Mouse (Mus musculus): ENCODE results near the gene Hmbs. TPM values are rescaled to one million over a fixed set of nuclear protein-coding genes. Genes with fewer than 3 reads are reported as not detected.
"Not testable (repeated sequence)": the region's sequence is repeated elsewhere in the genome, so short reads cannot be mapped to it uniquely, and the experiment has no call there.

Gene Hmbs
- polyA plus RNA-seq, 1 experiment: 30.3 TPM

DNA sequence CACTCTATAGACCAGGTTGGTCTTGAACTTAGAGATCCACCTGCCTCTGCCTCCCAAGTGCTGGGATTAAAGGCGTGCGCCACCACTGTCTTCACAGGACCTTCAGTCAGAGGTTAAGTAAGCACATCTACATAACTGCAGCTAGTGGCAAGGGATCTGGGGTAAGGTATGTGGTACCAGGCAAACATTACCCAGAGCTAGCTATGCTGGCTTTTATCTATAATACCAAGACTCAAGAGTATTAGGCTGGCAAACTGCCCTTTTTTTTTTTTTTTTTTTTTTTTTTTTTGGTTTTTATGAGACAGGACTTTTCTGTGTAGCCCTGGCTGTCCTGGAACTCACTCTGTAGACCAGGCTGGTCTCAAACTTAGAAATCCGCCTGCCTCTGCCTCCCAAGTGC lies 44.0 kb downstream of the Hmbs start:
- not testable (repeated sequence) for DNase-seq (ENCODE audit: extremely low spot score in 1 of 2, low spot score in 1 of 2)

DNA sequence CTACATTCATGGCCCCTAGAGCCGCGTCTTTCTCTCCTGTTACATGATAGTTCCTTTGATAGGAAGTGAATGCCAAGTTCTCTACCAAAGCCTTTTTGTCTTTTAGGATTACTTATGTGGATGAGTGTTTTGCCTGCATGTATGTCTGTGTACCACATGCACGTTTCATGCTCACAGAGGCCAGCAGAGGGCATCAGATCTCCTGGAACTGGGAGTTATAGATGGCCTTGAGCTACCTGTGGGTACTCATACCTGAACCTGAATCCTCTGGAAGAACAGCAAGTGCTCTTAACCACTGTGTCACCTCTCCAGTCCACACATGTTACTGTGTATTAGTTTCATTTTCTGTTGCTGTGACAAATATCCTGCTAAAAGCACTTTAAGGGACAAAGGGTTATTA lies 51.5 kb downstream of the Hmbs start:
- DNase-seq (ENCODE audit: extremely low spot score in 1 of 2, low spot score in 1 of 2): peak in 1 of 2 experiments; percentile 49

DNA sequence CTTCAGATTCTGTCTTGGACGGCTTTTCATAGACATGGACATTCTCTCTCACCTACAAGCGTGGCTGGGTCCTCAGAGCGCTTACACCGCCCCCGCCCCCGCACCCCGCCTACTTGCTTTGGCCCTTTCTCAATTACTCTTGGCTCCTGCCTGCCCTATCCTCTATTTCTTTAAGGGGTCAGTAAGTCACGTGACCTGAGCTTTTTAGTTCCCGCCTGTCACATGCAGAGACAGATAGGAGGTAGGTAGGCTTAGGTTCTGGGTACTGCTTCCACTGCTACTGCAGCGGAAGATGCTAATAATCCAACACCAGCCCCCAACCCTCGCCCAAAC lies 55.1 kb downstream of the Hmbs start:
- no peak for DNase-seq (ENCODE audit: extremely low spot score in 1 of 2, low spot score in 1 of 2)

DNA sequence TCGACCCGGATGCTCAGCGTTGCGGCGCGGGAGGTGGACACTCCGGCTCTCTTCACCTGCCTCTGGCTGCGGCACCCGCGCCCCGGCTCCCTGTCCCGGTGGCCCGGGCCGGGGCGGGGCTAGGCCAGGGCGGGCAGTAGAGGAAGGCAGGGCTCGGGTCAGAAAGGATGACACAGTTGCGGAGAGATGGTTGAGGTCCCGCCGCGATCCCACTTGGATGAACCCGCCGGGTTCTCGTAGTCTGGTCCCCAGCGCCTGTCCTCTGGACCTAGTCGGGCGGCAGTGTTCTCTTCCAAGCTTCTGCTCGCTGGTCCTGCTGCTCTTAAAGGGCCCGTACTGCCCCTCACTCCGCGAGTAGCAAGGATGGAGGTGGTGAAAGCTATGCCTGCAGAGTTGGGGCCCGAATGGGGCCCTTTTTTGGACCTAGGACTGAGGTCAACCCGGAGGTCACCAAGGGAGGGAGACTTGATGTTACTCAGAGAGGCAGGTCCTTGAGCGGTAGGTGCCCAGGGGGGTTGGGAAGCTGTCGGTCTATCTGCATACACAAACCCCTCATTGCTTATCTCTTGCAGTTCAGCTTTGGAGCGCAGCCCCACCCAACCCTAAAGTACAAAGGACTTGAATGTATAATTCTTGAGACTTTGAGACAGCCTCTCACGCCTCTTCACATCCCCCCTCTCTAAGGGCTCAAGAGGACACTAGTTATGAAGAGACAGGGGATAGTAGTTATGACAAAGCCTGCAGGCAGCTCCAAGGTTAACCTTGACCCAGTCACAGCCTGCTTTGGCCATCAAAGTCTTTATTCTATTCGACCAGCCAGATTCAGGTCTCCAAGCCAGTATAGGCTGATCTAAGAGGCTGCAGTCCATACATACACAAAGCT lies 55.7 kb downstream of the Hmbs start, which contains the start of gene Abcg4:
Abcg4 (minus strand) TSS at position 540 of the 883 bp plus-strand sequence.
- peak in 1 of 2 experiments; percentile 57 for DNase-seq (ENCODE audit: extremely low spot score in 1 of 2, low spot score in 1 of 2)

DNA sequence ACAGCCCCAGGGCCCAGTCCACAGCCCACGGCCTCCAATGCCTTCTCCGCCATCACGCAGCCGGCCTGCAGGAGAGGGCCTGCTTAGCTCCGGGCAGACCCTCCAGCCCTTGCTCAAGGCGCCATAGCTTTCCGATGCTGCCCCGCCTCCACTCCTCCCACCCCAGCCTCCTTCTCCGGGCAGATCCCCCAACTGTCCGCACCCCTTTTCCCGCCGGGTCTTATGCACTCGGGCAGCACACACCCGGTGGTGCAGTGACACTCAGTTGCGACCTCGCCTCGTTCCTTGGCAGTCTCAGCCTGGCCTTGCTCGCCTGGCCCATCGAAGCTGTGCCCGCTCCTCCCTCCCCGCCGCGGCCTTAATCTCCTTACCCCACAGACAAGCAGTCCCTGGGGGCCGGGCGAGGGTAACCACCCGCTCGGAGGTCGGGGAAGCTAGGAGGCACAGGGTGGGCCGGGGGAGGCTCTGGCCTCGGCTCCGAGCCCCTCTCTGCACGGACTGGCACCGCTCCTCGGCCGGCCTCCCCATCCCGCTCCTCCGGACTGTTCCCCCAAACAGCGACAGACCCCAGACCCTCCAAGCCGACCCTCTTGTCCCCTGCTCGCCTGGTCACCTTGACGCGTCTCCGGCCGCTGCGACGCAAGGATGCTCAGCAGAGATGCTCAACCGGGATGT lies 56.5 kb downstream of the Hmbs start:
- DNase-seq (ENCODE audit: extremely low spot score in 1 of 2, low spot score in 1 of 2): no peak

DNA sequence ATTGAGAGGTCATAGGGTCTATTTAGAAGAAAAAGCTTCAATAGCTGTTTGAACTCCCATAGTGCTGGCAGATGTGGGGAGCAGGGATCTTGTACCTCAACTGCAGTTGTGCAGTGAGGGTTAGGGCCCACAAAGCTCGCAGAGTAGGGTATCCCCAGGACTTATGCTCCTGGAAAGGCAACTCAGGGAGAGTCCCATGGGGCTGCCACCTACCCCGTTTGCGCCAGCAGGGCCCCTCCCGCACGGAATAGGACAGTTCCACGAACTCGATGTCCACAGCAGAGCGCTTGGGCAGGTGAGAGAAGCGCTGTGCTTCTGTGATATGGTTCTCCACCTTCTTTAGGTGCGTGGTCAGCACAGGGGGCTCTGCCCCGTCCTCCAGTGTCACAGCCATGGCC lies 57.0 kb downstream of the Hmbs start:
- no peak for DNase-seq (ENCODE audit: extremely low spot score in 1 of 2, low spot score in 1 of 2)

Other genes starting within 250 kb of the Hmbs start
- 0.14 and 0.21 TPM in 2 replicates for gene Mfrp, start 242.5 kb downstream of the Hmbs start, polyA plus RNA-seq (2012; rRNA removed)
- 31.7 and 39.5 TPM in 2 replicates for gene C1qtnf5, start 237.0 kb downstream of the Hmbs start, polyA plus RNA-seq (2012; rRNA removed)
- gene Gm49380, start 230.7 kb downstream of the Hmbs start, polyA plus RNA-seq (2012; rRNA removed): 0.16 and 0.21 TPM in 2 replicates
- 26.9 and 29.0 TPM in 2 replicates for gene Rnf26, start 230.7 kb downstream of the Hmbs start, polyA plus RNA-seq (2012; rRNA removed)
- gene Mcam, start 209.8 kb downstream of the Hmbs start, polyA plus RNA-seq (2012; rRNA removed): 16.8 and 17.4 TPM in 2 replicates
- gene Cbl, start 110.2 kb downstream of the Hmbs start, polyA plus RNA-seq (2012; rRNA removed): 18.6 and 20.5 TPM in 2 replicates
- 1.1 TPM in 1 of 2 replicates, not detected in the other for gene Ccdc153, start 103.6 kb downstream of the Hmbs start, polyA plus RNA-seq (2012; rRNA removed)
- 0.74 and 0.82 TPM in 2 replicates for gene Pdzd3, start 92.8 kb downstream of the Hmbs start, polyA plus RNA-seq (2012; rRNA removed)
- gene Nlrx1, start 75.6 kb downstream of the Hmbs start, polyA plus RNA-seq (2012; rRNA removed): 6.7 and 7.0 TPM in 2 replicates
- gene Abcg4, start 55.6 kb downstream of the Hmbs start, polyA plus RNA-seq (2012; rRNA removed): 84.5 and 95.1 TPM in 2 replicates
- 32.1 and 32.3 TPM in 2 replicates for gene Hinfp, start 38.6 kb downstream of the Hmbs start, polyA plus RNA-seq (2012; rRNA removed)
- gene C2cd2l, start 23.9 kb downstream of the Hmbs start, polyA plus RNA-seq (2012; rRNA removed): 201 and 202 TPM in 2 replicates
- 21.1 and 22.9 TPM in 2 replicates for gene Dpagt1, start 18.2 kb downstream of the Hmbs start, polyA plus RNA-seq (2012; rRNA removed)
- gene H2afx, start 9.5 kb downstream of the Hmbs start, polyA plus RNA-seq (2012; rRNA removed): 65.4 and 75.0 TPM in 2 replicates
- gene Vps11, start 17.4 kb upstream of the Hmbs start, polyA plus RNA-seq (2012; rRNA removed): 44.1 and 47.2 TPM in 2 replicates
- 51.3 and 54.5 TPM in 2 replicates for gene Hyou1, start 35.3 kb upstream of the Hmbs start, polyA plus RNA-seq (2012; rRNA removed)
- 43.3 and 46.9 TPM in 2 replicates for gene Slc37a4, start 52.6 kb upstream of the Hmbs start, polyA plus RNA-seq (2012; rRNA removed)
- 510 and 649 TPM in 2 replicates for gene Rps25, start 62.9 kb upstream of the Hmbs start, polyA plus RNA-seq (2012; rRNA removed)
- gene Trappc4, start 63.4 kb upstream of the Hmbs start, polyA plus RNA-seq (2012; rRNA removed): 86.4 and 86.9 TPM in 2 replicates
- gene Ccdc84, start 74.3 kb upstream of the Hmbs start, polyA plus RNA-seq (2012; rRNA removed): 53.1 and 56.2 TPM in 2 replicates
- not detected in 2 replicates for gene Foxr1, start 96.9 kb upstream of the Hmbs start, polyA plus RNA-seq (2012; rRNA removed)
- gene Upk2, start 110.7 kb upstream of the Hmbs start, polyA plus RNA-seq (2012; rRNA removed): 0.19 TPM in 1 of 2 replicates, not detected in the other
- gene Bcl9l, start 138.6 kb upstream of the Hmbs start, polyA plus RNA-seq (2012; rRNA removed): 20.1 and 21.7 TPM in 2 replicates
- gene Cxcr5, start 217.6 kb upstream of the Hmbs start, polyA plus RNA-seq (2012; rRNA removed): 0.04 TPM in 1 of 2 replicates, not detected in the other

Data from frontal cortex, adult 2 months (tissue).